Mouse (Mus musculus): Measurements from ENCODE around the gene Herc6. TPM values are rescaled to one million over a fixed set of nuclear protein-coding genes. Genes with fewer than 3 reads are reported as not detected.
A peak's percentile ranks its signal among the peaks of the same experiment; 100 is the strongest.
"Not testable (repeated sequence)": the region's sequence is repeated elsewhere in the genome, so short reads cannot be mapped to it uniquely, and the experiment has no call there.

Gene Herc6
- polyA plus RNA-seq, 1 experiment from 2014 or later = 0.95 TPM

DNA sequence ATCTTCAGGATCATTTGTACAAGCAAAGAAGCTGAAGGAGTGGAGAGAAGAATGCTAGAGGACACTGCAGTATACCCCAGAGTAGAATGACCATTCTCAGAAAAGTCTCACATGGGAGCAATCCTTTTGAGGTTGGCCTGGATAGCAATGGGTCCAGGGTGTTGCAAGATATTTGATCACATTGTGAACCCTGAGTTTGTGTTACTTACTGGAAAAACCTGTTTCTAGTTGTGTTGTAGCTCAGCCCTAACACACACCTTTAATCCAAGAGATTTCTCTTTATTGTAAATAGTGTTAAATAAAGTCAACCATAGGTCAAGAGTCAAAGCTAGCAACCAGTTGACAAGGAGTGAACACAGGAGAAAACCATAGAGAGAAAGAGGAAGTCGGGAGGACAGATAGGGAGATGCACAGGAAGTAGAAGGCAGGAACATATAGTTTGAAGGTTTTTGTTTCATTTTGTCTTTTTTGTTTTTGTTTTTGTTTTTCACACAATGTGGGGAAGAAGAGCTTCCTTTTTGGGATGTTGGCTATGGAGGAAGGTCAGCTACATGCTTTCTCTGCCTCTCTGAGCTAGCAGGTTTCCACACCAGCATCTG, 39.0 kb upstream of the Herc6 start:
- WGBS = 88% methylated on average over 1 of the region's 1 CpGs

DNA sequence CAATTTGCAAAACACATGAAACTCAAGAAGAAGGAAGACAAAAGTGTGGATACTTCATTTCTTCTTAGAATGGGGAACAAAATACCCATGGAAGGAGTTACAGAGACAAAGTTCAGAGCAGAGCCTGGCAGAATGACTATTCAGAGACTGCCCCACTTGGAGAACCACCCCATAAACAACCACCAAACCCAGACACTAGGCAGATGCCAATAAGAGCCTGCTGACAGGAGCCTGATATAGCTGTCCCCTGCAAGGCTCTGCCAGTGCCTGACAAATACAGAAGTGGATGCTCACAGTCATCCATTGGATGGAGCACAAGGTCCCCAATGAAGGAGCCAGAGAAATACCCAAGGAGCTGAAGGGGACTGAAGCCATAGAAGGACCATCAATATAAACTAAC, 37.2 kb upstream of the Herc6 start:
- H3K27ac ChIP-seq; H3K4me3 ChIP-seq; ATAC-seq (ENCODE audit: low FRiP score); H3K9me3 ChIP-seq; H3K4me1 ChIP-seq (replicated peaks); H3K9ac ChIP-seq; H3K27me3 ChIP-seq; H3K4me2 ChIP-seq; H3K36me3 ChIP-seq: not testable (repeated sequence)

More for the DNA sequence above, 39.0 kb upstream of the Herc6 start:
- no peaks in the 10 kb centered on the region for H3K4me1 ChIP-seq (replicated peaks)
- H3K36me3 ChIP-seq = no peaks in the 10 kb centered on the region
- H3K4me3 ChIP-seq = no peak overlapping the region
- no peaks in the 10 kb centered on the region for H3K9me3 ChIP-seq
- no peaks in the 10 kb centered on the region for H3K27me3 ChIP-seq
- H3K4me2 ChIP-seq = no peak overlapping the region
- ATAC-seq (ENCODE audit: low FRiP score) = no peak
- H3K9ac ChIP-seq = no peak overlapping the region
- no peak overlapping the region for H3K27ac ChIP-seq

DNA sequence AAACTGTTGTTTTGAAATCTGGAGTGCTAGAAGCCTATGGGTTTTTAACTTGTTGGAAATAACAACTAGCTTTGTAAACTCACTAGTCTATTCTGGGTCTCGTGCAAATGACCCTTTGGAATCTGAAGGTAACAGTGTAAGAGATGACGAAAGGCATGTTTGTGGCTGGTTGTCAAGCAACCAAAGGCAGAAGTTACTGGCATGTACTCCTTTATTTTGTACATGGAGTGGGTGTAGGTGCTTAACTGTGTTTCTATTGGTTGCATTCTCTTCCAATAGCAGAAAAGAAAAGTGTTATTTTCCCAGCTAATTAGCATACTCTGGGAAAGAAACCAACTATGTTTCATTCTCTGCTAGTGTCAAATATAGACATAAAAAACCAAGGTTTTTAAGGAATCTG, 35.9 kb upstream of the Herc6 start:
- Histone ChIP-seq H3K4me3 (no peak overlapping the region), H3K4me1 (replicated peaks) (no peaks in the 10 kb centered on the region), H3K4me2 (no peak overlapping the region), H3K9me3 (no peaks in the 10 kb centered on the region), H3K9ac (no peak overlapping the region), H3K36me3 (no peaks in the 10 kb centered on the region), H3K27me3 (no peaks in the 10 kb centered on the region), H3K27ac (no peak overlapping the region)
- ATAC-seq (ENCODE audit: low FRiP score) = peak; percentile 43
- 57% methylated on average over 2 of the region's 2 CpGs for WGBS

DNA sequence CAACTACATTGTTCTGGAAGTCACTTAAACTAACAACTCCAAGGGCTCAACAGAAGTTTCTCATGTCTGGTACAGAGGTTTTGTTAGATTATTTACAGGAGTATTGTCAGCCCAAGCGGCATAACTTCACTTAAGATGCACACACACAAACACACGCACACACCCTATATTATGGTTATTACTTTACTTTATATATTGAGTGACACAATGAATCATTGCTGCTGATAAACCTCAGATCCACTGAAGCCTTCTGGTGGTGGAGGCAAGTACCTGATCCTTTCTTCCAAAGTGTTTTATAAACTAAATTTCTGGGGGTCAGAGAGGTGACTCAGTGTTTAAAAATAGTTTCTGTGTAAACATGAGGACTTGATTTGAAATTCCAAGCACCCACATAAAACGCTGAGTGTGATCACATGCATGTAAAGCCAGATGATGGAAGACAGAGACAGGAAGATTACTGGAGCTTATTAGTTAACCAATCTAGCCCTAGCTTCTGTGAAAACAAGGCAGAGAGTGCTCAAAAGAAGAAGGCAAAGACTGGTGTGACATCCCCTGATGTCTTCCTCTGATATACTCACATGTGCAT, 29.5 kb upstream of the Herc6 start:
- Histone ChIP-seq H3K36me3 (no peaks in the 10 kb centered on the region), H3K4me1 (replicated peaks) (no peaks in the 10 kb centered on the region), H3K9ac (no peak overlapping the region), H3K4me3 (no peak overlapping the region), H3K4me2 (no peak overlapping the region), H3K9me3 (no peaks in the 10 kb centered on the region), H3K27ac (no peak overlapping the region), H3K27me3 (no peaks in the 10 kb centered on the region)
- WGBS = 91% methylated on average over 3 of the region's 3 CpGs
- ATAC-seq (ENCODE audit: low FRiP score) = no peak

DNA sequence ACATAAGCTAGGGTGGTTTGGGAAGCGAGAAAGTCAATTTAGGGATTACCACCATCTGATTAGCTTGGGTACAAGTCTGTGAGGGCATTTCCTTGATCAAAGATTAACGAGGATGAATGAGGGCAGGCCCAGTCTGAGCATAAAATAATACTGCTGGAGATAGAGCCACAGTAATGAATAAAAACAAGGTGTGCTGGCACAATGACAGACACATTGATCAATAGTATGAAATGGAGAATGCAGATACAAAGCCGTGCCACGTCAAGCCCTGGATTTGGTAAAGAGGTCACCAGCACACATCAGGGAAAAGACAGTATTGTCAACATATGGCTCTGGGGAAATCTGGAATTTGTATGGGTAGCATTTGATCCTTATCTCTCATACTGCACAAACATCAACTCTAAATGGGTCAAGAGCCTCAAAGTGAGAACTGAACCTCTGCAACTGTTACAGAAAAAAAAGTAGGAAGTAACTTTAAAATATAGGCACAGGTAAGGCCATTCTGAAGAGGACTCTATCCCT, 22.9 kb upstream of the Herc6 start:
- Histone ChIP-seq H3K4me3 (no peak overlapping the region), H3K36me3 (no peaks in the 10 kb centered on the region), H3K4me1 (replicated peaks) (no peaks in the 10 kb centered on the region), H3K9ac (no peak overlapping the region), H3K4me2 (no peak overlapping the region), H3K27me3 (no peaks in the 10 kb centered on the region), H3K9me3 (no peaks in the 10 kb centered on the region), H3K27ac (no peak overlapping the region)
- ATAC-seq (ENCODE audit: low FRiP score) = no peak
- WGBS = 74% methylated on average over 4 of the region's 4 CpGs

DNA sequence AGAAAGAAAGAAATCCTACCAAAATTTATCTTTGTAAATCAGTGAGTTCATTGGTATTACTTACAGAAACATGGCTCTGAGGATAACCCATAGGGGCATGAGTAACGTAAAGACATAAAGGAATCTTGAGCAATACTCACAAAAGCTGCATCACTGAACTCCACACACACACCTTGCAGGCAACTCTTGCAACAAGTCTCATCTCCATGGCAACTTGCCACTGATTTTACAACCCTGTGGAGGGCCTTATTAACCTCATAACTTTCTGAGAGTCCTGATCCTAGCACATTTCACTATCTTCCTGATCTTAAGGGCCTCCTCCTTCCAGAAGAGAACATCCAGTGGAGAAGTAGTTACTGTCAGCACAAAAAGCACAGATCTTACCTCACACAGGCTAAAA, 17.3 kb upstream of the Herc6 start:
- no peaks in the 10 kb centered on the region for H3K27me3 ChIP-seq
- no peak overlapping the region for H3K27ac ChIP-seq
- H3K9ac ChIP-seq = no peak overlapping the region
- no peaks in the 10 kb centered on the region for H3K4me1 ChIP-seq (replicated peaks)
- H3K4me3 ChIP-seq = no peak overlapping the region
- no peak for ATAC-seq (ENCODE audit: low FRiP score)
- no peaks in the 10 kb centered on the region for H3K36me3 ChIP-seq
- no peaks in the 10 kb centered on the region for H3K9me3 ChIP-seq
- 100% methylated on average over 1 of the region's 1 CpGs for WGBS
- no peak overlapping the region for H3K4me2 ChIP-seq

DNA sequence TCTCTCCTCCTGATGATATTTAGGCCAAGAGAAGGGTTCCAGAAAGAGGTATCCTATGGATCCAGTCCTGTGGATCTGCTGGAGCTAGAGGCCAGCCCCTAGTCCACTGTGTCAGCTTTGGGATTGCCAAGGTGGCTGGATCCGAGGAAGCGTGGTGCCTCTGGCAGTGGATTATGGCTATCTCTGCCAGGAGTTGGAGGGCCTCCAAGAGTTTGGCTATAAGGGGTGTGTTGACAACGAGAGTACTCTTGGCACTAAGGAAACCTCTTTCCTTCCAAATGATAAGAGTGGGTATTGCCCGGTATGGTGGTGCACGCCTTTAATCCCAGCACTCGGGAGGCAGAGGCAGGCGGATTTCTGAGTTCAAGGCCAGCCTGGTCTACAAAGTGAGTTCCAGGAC, 15.3 kb upstream of the Herc6 start:
- Histone ChIP-seq H3K9ac (no peak overlapping the region), H3K4me2 (no peak overlapping the region), H3K27me3 (no peaks in the 10 kb centered on the region), H3K9me3 (no peaks in the 10 kb centered on the region), H3K36me3 (no peaks in the 10 kb centered on the region), H3K27ac (no peak overlapping the region), H3K4me3 (no peak overlapping the region), H3K4me1 (replicated peaks) (no peaks in the 10 kb centered on the region)
- ATAC-seq (ENCODE audit: low FRiP score) = no peak
- WGBS = 94% methylated on average over 7 of the region's 7 CpGs

DNA sequence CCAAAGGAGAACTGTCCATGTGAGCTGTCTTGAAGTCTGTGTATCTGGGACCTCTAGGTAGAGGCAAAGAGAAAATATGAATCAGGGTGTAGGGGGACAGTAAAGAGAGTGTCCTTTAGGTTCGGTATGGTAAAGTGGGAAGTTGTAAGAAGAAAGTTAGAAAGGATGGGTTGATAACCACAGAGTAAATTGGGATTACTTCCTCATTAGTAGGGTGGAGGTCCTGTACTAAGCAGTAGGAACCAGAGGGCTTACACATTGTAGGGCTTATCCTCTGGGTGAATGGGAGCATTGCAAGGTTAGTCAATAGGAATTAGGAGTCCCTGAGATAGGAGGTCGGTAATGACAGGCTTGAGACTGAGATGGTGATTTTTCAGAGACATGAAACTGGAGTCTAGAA, 13.2 kb upstream of the Herc6 start:
- H3K9me3 ChIP-seq = no peaks in the 10 kb centered on the region
- no peak overlapping the region for H3K27ac ChIP-seq
- no peaks in the 10 kb centered on the region for H3K36me3 ChIP-seq
- H3K4me1 ChIP-seq (replicated peaks) = no peaks in the 10 kb centered on the region
- H3K4me3 ChIP-seq = no peak overlapping the region
- no peak overlapping the region for H3K9ac ChIP-seq
- no peak for ATAC-seq (ENCODE audit: low FRiP score)
- H3K4me2 ChIP-seq = no peak overlapping the region
- WGBS = 96% methylated on average over 2 of the region's 2 CpGs
- H3K27me3 ChIP-seq = no peaks in the 10 kb centered on the region

DNA sequence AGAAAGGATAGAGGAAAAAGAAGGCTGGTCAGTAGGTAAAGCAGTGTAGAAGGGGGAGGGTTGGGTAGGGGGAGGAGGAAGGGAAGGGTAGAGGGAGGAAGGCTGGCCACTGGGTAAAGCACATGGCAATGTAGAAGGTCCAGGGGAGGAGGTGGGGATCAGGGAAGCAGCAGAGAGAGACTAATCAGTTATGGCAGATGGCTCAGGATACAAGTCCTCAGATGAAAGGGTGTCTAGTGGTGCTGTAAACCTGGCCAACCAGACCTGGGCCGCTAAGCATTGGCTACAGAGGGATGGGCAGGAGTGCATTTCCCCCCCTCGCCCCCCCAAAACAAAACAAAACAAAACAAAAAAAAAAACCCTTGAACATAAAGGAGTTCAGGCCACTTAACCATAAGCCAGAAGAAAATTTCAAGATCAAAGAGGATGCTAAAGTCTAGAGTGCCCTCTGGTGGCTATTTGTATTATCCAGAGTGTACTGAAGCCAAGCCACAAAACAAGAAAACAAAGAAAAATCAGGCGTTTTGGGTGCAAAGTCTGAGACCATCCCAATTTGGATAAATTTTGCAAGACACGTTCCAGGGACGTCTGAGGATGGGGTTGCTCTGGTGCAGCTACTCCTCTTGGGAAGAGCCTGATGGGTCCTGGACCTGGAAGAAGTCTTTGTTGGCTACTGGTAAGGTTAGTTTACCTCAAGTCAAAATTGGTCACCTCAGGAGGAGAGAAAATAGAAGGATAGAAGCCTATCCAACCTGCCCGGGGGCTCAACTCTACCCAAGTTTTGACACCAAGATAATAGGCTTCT, 10.4 kb upstream of the Herc6 start:
- no peak overlapping the region for H3K27ac ChIP-seq
- no peak overlapping the region for H3K9ac ChIP-seq
- no peak overlapping the region for H3K4me2 ChIP-seq
- H3K4me3 ChIP-seq = no peak overlapping the region
- peak; percentile 68 for ATAC-seq (ENCODE audit: low FRiP score)
- 12% methylated on average over 6 of the region's 6 CpGs for WGBS
- H3K4me1 ChIP-seq (replicated peaks) = no peaks in the 10 kb centered on the region
- no peaks in the 10 kb centered on the region for H3K9me3 ChIP-seq
- H3K36me3 ChIP-seq = no peaks in the 10 kb centered on the region
- no peaks in the 10 kb centered on the region for H3K27me3 ChIP-seq

DNA sequence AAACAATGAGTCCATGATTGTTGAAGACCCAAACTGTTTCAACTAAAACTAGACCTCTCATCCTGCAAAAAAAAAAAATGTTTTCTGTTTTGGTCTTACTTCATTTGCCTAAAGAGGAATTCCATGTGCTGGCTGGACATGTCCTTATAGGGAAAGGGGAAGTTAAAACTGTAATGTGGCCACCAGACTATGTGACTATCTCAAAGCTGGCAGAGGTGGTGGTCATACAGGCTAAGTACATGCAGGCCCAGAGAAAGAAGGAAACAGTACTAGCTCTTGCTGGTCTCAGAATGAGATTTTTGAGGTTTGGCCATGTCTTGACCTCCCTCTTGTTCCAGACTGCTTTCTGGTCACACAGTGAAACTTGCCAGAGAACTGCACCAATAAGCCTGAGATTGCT, 9.2 kb upstream of the Herc6 start:
- H3K4me1 ChIP-seq (replicated peaks) = no peaks in the 10 kb centered on the region
- no peak overlapping the region for H3K4me2 ChIP-seq
- no peak overlapping the region for H3K4me3 ChIP-seq
- H3K27me3 ChIP-seq = no peaks in the 10 kb centered on the region
- no peaks in the 10 kb centered on the region for H3K9me3 ChIP-seq
- H3K36me3 ChIP-seq = no peaks in the 10 kb centered on the region
- H3K9ac ChIP-seq = no peak overlapping the region
- no peak for ATAC-seq (ENCODE audit: low FRiP score)
- H3K27ac ChIP-seq = no peak overlapping the region

DNA sequence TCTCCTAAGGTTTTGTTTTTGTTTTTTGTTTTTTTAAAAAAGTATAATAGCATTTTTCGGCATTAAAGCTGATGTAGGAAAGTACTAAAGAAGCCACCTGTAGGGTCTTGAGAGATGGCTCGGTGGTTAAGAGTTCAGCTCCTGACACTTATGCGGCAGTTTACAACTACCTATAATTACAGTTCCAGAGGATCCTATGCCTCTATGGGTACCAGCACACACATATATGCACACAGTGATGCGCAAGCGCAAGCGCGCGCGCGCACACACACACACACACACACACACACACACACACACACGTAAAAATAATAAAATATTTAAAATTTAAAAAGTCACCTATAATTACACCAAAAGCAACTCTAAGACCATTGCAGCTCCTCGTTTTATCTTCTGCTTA, 795 bp downstream of the Herc6 start:
- H3K27me3 ChIP-seq = no peaks in the 10 kb centered on the region
- H3K9me3 ChIP-seq = no peaks in the 10 kb centered on the region
- H3K4me2 ChIP-seq = peak overlapping the region; percentile 61; the same call in 1 of the 2 replicates
- no peak overlapping the region for H3K4me3 ChIP-seq
- no peak overlapping the region for H3K27ac ChIP-seq
- peaks cover 8% of the 10 kb centered on the region for H3K4me1 ChIP-seq (replicated peaks)
- WGBS = 87% methylated on average over 12 of the region's 12 CpGs
- no peak overlapping the region for H3K9ac ChIP-seq
- H3K36me3 ChIP-seq = no peaks in the 10 kb centered on the region
- ATAC-seq (ENCODE audit: low FRiP score) = no peak

DNA sequence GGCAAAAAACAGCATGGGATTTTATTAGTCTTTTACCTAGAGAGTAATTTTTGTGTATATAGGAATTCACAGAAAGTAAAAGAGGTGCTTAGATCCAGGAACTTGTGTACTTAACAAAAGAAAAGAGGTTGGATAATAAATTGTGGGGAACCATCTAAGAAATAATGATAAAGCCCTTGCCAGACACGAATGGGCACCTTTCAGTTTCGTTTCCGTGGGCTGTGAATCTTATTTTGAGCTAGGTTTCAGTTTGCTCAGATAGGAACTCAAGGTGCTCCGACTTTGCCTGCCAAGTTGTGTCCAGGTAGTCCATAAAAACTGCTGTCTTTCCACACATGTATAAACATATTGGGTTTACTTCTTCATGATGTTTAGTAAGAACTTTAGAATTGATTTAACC, 1.6 kb downstream of the Herc6 start:
- ATAC-seq (ENCODE audit: low FRiP score) = no peak
- Histone ChIP-seq H3K27ac (no peak overlapping the region), H3K4me3 (no peak overlapping the region), H3K27me3 (no peaks in the 10 kb centered on the region), H3K9ac (no peak overlapping the region), H3K4me2 (no peak overlapping the region), H3K4me1 (replicated peaks) (peaks cover 8% of the 10 kb centered on the region), H3K36me3 (no peaks in the 10 kb centered on the region), H3K9me3 (no peaks in the 10 kb centered on the region)
- WGBS = 84% methylated on average over 4 of the region's 4 CpGs
